Comparison of ENCODE assay signal across 30 mouse cellular contexts in the genomic region with DNA sequence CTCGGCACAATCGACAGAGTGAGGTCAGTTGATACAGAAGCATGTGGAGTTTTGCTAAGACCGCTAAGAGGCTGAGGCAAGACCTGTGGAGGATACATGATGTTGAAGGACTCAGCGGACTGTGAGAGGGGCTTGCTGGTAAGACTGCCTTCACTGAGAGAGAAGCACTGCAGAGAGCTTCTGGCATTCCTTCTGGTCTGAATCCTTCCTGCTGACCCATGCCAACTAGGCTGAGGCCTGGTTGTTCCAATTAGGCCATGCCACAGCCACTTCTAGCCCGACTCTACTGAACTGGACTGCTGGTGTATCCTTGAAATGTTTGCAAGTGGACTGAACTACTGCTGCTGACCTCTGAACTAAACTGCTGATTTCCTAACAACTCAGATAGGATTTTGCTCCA.
DNase-seq lines count a peak whose midpoint lies in the region; ATAC-seq and TF ChIP-seq lines count a peak whose summit lies in the region.
"Had no signal": no experiment of that assay in that cellular context is flagged by ENCODE, and none has a peak within 500 bp of the region (broad histone marks: within the 10 kb centered on the region; RNA-seq: fewer than 3 reads in every experiment).

No protein-coding gene starts in this region.

- no peak for TF ChIP-seq CTCF in liver, adult 2 months (IDR thresholded peaks at IDR 0.05; ENCODE audit: low read depth, low read length)
- TF ChIP-seq CTCF in liver, postnatal 0 days (IDR thresholded peaks at IDR 0.05; ENCODE audit: low read depth) = no peak

- H3K79me2 ChIP-seq in liver, adult 2 months (ENCODE audit: control insufficient read depth, insufficient read depth, low read length) = no peaks in the 10 kb centered on the region

- H3K36me3 ChIP-seq in liver, adult 2 months (ENCODE audit: control insufficient read depth, insufficient read depth, low read length) = no peaks in the 10 kb centered on the region
- H3K36me3 ChIP-seq in liver, postnatal 0 days (replicated peaks; ENCODE audit: insufficient read depth, low read length) = no peaks in the 10 kb centered on the region
- H3K36me3 ChIP-seq: embryonic facial prominence, embryonic 12.5 days; hindbrain, embryonic 12.5 days; limb, embryonic 10.5 days; limb, embryonic 15.5 days; midbrain, embryonic 15.5 days; neural tube, embryonic 15.5 days had no signal

- no peaks in the 10 kb centered on the region for H3K4me1 ChIP-seq in liver, adult 2 months (ENCODE audit: control insufficient read depth, insufficient read depth, low read length)
- no peaks in the 10 kb centered on the region for H3K4me1 ChIP-seq in liver, postnatal 0 days (ENCODE audit: insufficient read depth)
- H3K4me1 ChIP-seq: embryonic facial prominence, embryonic 12.5 days; hindbrain, embryonic 12.5 days; limb, embryonic 10.5 days; limb, embryonic 15.5 days; midbrain, embryonic 15.5 days; neural tube, embryonic 15.5 days had no signal

- no peak overlapping the region for H3K27ac ChIP-seq in liver, adult 2 months (replicated peaks; ENCODE audit: insufficient read depth, low read depth, low read length)
- no peak overlapping the region for H3K27ac ChIP-seq in liver, postnatal 0 days (ENCODE audit: low read depth)
- H3K27ac ChIP-seq: embryonic facial prominence, embryonic 12.5 days; hindbrain, embryonic 12.5 days; hindbrain, postnatal 0 days; limb, embryonic 10.5 days; limb, embryonic 15.5 days; liver, embryonic 14.5 days; midbrain, embryonic 15.5 days; neural tube, embryonic 15.5 days; stomach, postnatal 0 days had no signal

- TF ChIP-seq POLR2A in liver, adult 2 months (IDR thresholded peaks at IDR 0.05; ENCODE audit: extremely low read depth, insufficient read depth, low read length) = no peak

- H3K4me3 ChIP-seq in liver, adult 2 months (ENCODE audit: insufficient read depth, low read depth, low read length) = no peak overlapping the region
- H3K4me3 ChIP-seq in liver, postnatal 0 days (ENCODE audit: low read depth, low read length) = no peak overlapping the region
- H3K4me3 ChIP-seq: embryonic facial prominence, embryonic 12.5 days; hindbrain, embryonic 12.5 days; limb, embryonic 10.5 days; limb, embryonic 15.5 days; midbrain, embryonic 15.5 days; neural tube, embryonic 15.5 days had no signal

- no peak for DNase-seq in cerebellum, postnatal 4 days (ENCODE audit: low spot score in 2 of 2)
- DNase-seq in liver, adult 2 months (ENCODE audit: extremely low read depth, low read depth, low spot score) = peak; percentile 51
- no peak for DNase-seq in liver, postnatal 0 days
- DNase-seq in cerebellum, adult 9-10 months = peak; percentile 15
- peak; percentile 27 to 34 for DNase-seq in cerebellum, postnatal 36 days
- DNase-seq in urinary bladder, postnatal 14 days (ENCODE audit: low spot score) = no peak
- no peak for DNase-seq in heart, adult 8-10 months (ENCODE audit: low spot score)
- DNase-seq: adrenal gland, adult 2 months; embryo, embryonic 11 days; heart, postnatal 14 days; kidney, adult 9 months; kidney, postnatal 10 days; layer of hippocampus, adult 9-11 months; lung, embryonic 14.5 days; lung, postnatal 14 days; right cerebral cortex, adult 18-20 months; thymus, adult 2 months; thymus, postnatal 36 days had no signal

- peak; percentile 68 for ATAC-seq in cerebellum, adult (ENCODE audit: insufficient number of reproducible peaks, low FRiP score, low TSS enrichment)
- no peak for ATAC-seq in liver, postnatal 0 days
- ATAC-seq: forebrain, embryonic 14.5 days; hindbrain, postnatal 0 days; intestine, embryonic 16.5 days; midbrain, embryonic 15.5 days had no signal

- no peaks in the 10 kb centered on the region; the same call in 1 of the 2 replicates for H3K9me3 ChIP-seq in liver, postnatal 0 days (ENCODE audit: low read length)
- H3K9me3 ChIP-seq: embryonic facial prominence, embryonic 12.5 days; hindbrain, embryonic 12.5 days; limb, embryonic 10.5 days; limb, embryonic 15.5 days; midbrain, embryonic 15.5 days; neural tube, embryonic 15.5 days had no signal

- no peak for TF ChIP-seq EP300 in liver, postnatal 0 days (IDR thresholded peaks at IDR 0.05; ENCODE audit: low read depth)

- no peak overlapping the region for H3K4me2 ChIP-seq in liver, postnatal 0 days (ENCODE audit: low read depth, low read length)
- H3K4me2 ChIP-seq: embryonic facial prominence, embryonic 12.5 days; hindbrain, embryonic 12.5 days; limb, embryonic 15.5 days; lung, embryonic 14.5 days; midbrain, embryonic 15.5 days; neural tube, embryonic 15.5 days had no signal

- no peak overlapping the region for H3K9ac ChIP-seq in liver, adult 2 months (ENCODE audit: low read depth, low read length)
- H3K9ac ChIP-seq in liver, postnatal 0 days (replicated peaks) = no peak overlapping the region
- H3K9ac ChIP-seq: embryonic facial prominence, embryonic 12.5 days; hindbrain, embryonic 12.5 days; limb, embryonic 15.5 days; liver, embryonic 14.5 days; lung, embryonic 14.5 days; midbrain, embryonic 15.5 days; neural tube, embryonic 15.5 days had no signal

- H3K27me3 ChIP-seq in liver, adult 2 months (ENCODE audit: control insufficient read depth, insufficient read depth, low read length) = no peaks in the 10 kb centered on the region
- no peaks in the 10 kb centered on the region for H3K27me3 ChIP-seq in liver, postnatal 0 days (ENCODE audit: insufficient read depth, low read length)
- H3K27me3 ChIP-seq: embryonic facial prominence, embryonic 12.5 days; hindbrain, embryonic 12.5 days; limb, embryonic 15.5 days; midbrain, embryonic 15.5 days; neural tube, embryonic 15.5 days had no signal

- 68% methylated on average over 5 of the region's 5 CpGs for WGBS in liver, adult 2 months
- WGBS in liver, postnatal 0 days (ENCODE audit: insufficient replicate concordance) = 83% methylated on average over 5 of the region's 5 CpGs

Comparison
In these comparisons a context has a peak if more than half of its experiments do, and no peak if none do; other contexts are left out.
1. DNase-seq: peak in liver, adult 2 months (single experiment), cerebellum, adult 9-10 months (single experiment) and cerebellum, postnatal 36 days (2 of 2); none in cerebellum, postnatal 4 days (0 of 2), liver, postnatal 0 days (single experiment), urinary bladder, postnatal 14 days (single experiment) and heart, adult 8-10 months (single experiment).